Mouse (Mus musculus) heart, embryonic 16.5 days (tissue): ENCODE results near the gene Heyl. TPM values are rescaled to one million over a fixed set of nuclear protein-coding genes. Genes with fewer than 3 reads are reported as not detected.

Experiments used
- ATAC-seq: fragments of 200-750 bp; cut with Nextera tagmentation; replicated peaks from 2 replicates; pipeline ENCODE4 v1.8.0; 2017; ENCODE audit warnings: moderate number of reproducible peaks; ENCODE audit not compliant: insufficient read depth, low FRiP score; ENCODE audit errors: extremely low read depth
- H3K27ac ChIP-seq: fragments of 300-500 bp; sonication (generic); 2 replicates; pipeline ENCODE4 v1.5.1; 2014; ENCODE audit warnings: mild to moderate bottlenecking, low read length, control low read depth, moderate library complexity
- H3K27me3 ChIP-seq: fragments of 300-500 bp; sonication (generic); 2 replicates; pipeline ENCODE4 v1.6.1; 2014; ENCODE audit warnings: low read length, mixed read lengths; ENCODE audit not compliant: control insufficient read depth, insufficient read depth
- H3K36me3 ChIP-seq: fragments of 300-500 bp; sonication (generic); 2 replicates; pipeline ENCODE4 v1.6.1; 2014; ENCODE audit not compliant: control insufficient read depth, insufficient read depth
- H3K4me1 ChIP-seq: fragments of 300-500 bp; sonication (generic); 2 replicates; pipeline ENCODE4 v1.6.1; 2014; ENCODE audit warnings: low read length, mixed read lengths; ENCODE audit not compliant: control insufficient read depth, insufficient read depth
- H3K4me2 ChIP-seq: fragments of 300-500 bp; sonication (generic); 2 replicates; pipeline ENCODE4 v1.6.1; 2014; ENCODE audit warnings: low read depth, mild to moderate bottlenecking, control low read depth, low read length
- H3K4me3 ChIP-seq: fragments of 300-500 bp; sonication (generic); 2 replicates; pipeline ENCODE4 v1.5.1; 2014; ENCODE audit warnings: mild to moderate bottlenecking, control low read depth, low read length
- H3K9ac ChIP-seq: fragments of 300-500 bp; sonication (generic); 2 replicates; pipeline ENCODE4 v1.6.1; 2014; ENCODE audit warnings: low read length, control low read depth
- H3K9me3 ChIP-seq: fragments of 300-500 bp; sonication (generic); replicated peaks from 2 replicates; pipeline ENCODE4 v1.6.1; 2016; ENCODE audit warnings: low read length; ENCODE audit not compliant: control insufficient read depth
- whole genome bisulfite sequencing: fragments of 180-500 bp; shearing (Covaris S2); extraction: QIAGEN DNeasy Blood & Tissue Kit; methylation state at CpG from one replicate; pipeline ENCODE4 v1.1.7; 2014; 5-methylcytosine and 5-hydroxymethylcytosine counted together
- polyA plus RNA-seq: library from polyadenylated mRNA; unstranded; fragments of >200 nt; fragmentation: Nextera tagmentation; extraction: Ambion mirVana; gene quantifications from 2 replicates; pipeline ENCODE4 v1.2.1, GENCODE M21; 2015

Gene Heyl
- polyA plus RNA-seq, 1 experiment from 2014 or later = 13.2 TPM

GRCm38 (mm10) chr4:123298980-123299670 lies 65.8 kb downstream of the Heyl start:
- H3K27ac ChIP-seq = no peak overlapping the region
- no peak overlapping the region for H3K9ac ChIP-seq
- 0 out of 2 replicates have a peak, but pooled peaks cover 5% of the 10 kb centered on the region for H3K9me3 ChIP-seq
- H3K4me1 ChIP-seq = peaks cover 11% of the 10 kb centered on the region
- no peak overlapping the region for H3K4me3 ChIP-seq
- WGBS = 83% methylated on average over 11 of the region's 11 CpGs
- peaks cover 75% of the 10 kb centered on the region for H3K36me3 ChIP-seq
- no peaks in the 10 kb centered on the region for H3K27me3 ChIP-seq
- no peak overlapping the region for H3K4me2 ChIP-seq
- ATAC-seq = no peak

Other genes with a start within 250 kb of the Heyl start
- 1.3 and 1.9 TPM in 2 replicates for gene Mycl, start 237.9 kb upstream of the Heyl start, polyA plus RNA-seq
- gene Trit1, start 217.0 kb upstream of the Heyl start, polyA plus RNA-seq = 9.9 and 11.0 TPM in 2 replicates
- gene Bmp8b, start 128.4 kb upstream of the Heyl start, polyA plus RNA-seq = 0.30 and 0.45 TPM in 2 replicates
- not detected in 2 replicates for gene Oxct2b, start 117.3 kb upstream of the Heyl start, polyA plus RNA-seq
- gene Ppie, start 93.6 kb upstream of the Heyl start, polyA plus RNA-seq = 58.1 and 58.4 TPM in 2 replicates
- 0.33 and 0.84 TPM in 2 replicates for gene Hpcal4, start 50.3 kb upstream of the Heyl start, polyA plus RNA-seq
- 1.4 and 1.7 TPM in 2 replicates for gene Nt5c1a, start 32.1 kb upstream of the Heyl start, polyA plus RNA-seq
- gene Pabpc4, start 28.8 kb downstream of the Heyl start, polyA plus RNA-seq = 55.0 and 60.5 TPM in 2 replicates
- gene Oxct2a, start 90.1 kb downstream of the Heyl start, polyA plus RNA-seq = not detected in 2 replicates
- gene Bmp8a, start 109.7 kb downstream of the Heyl start, polyA plus RNA-seq = 0.09 and 0.20 TPM in 2 replicates